Mouse (Mus musculus): Measurements from ENCODE around the gene Dtl. TPM values are rescaled to one million over a fixed set of nuclear protein-coding genes. Genes with fewer than 3 reads are reported as not detected.

Gene Dtl
- total RNA-seq, 2 experiments from 2014 or later = 8.2 to 9.1 TPM

DNA sequence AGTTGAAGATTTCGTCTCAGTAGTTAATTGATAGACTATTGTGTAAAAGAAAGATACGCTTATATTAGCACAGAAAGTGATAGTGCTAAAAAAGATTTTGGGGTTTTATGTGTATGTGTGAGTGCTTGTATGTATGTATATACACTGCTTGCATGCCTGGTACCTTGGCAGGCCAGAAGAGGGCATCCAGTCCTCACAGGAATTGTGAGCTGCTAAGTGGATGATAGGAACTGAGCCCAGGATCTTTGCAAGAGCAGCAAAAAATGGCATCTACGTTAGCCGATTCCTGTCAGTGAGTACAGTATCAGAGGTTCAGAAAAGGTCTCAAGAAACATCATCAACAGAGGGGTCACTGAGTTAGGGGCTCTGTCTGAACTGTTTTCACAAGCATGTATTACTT is 9.1 kb upstream of the Dtl start:
- no peak for DNase-seq (ENCODE audit: low spot score in 2 of 2)
- intact Hi-C loops (cut with DNase I) = no loop called here

DNA sequence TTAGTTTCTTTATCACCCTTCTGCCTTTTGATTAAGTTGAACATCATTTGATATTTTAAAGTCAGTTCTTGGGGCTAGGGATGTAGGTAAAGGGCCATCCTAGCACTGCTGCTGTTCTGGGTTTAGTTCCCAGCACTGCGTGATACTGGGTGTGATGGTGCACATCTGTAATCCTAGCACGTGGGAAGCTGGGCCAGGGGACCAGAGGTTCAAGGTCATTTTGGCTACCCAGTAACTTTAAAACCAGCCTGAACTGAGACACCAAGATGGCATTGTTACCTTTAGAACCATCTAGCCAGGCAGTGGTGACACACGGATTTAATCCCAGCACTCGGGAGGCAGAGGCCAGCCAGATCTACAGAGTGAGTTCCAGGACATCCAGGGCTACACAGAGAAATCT is 8.5 kb upstream of the Dtl start:
- intact Hi-C loops (cut with DNase I) = no loop called here
- no peak for DNase-seq (ENCODE audit: low spot score in 2 of 2)

DNA sequence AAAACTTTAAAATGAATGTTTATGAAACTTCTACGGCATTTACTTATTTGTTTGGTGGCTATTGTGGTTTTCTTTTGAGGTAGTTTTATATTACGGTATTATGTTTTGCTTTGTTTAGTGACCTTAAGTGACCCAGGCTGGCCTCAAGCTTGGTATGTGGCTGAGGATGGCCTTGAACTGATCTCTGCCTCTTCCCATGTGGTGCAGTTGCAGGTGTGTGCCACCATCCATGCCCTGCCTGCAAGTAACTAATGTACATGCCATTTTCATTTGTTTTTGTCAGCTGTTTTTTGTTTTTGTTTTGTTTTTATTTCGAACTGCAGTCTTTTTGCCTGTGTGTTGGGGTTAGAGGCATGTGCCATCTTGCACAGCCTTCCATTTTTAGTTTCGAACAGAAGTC is 6.3 kb upstream of the Dtl start:
- intact Hi-C loops (cut with DNase I) = no loop called here
- no peak for DNase-seq (ENCODE audit: low spot score in 2 of 2)

DNA sequence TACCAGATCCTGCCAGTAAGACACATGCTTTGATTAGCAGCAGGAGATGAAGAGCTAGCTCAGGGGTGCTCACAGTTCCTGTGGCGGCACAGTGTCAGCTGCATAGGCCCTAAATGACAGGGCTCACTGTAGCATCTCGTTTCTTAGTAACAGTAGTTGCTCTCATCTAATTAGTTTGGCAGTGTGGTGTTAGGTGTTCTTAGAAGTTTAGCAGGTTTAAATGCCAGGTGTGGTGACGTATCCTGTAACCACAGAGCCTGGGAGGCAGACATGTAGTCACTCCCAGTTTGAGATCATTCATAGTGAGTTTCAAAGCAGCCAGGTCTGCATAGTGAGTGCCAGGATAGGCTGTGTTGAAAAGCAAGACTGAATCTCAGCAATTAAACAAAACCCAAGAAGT is 4.2 kb upstream of the Dtl start:
- no peak for DNase-seq (ENCODE audit: low spot score in 2 of 2)
- intact Hi-C loops (cut with DNase I) = loop anchor here (5.0 kb wide), 1 partner anchor 138 kb away; the partner anchor contains the start of gene Lpgat1

- intact Hi-C loops (cut with DNase I) = loop anchor here (5.0 kb wide), 1 partner anchor 142 kb away; the partner anchor contains the start of gene Lpgat1
- no peak for DNase-seq (ENCODE audit: low spot score in 2 of 2)
Measured at GRCm38 (mm10) chr1:191574871-191575457, 380 bp downstream of the Dtl start.

DNA sequence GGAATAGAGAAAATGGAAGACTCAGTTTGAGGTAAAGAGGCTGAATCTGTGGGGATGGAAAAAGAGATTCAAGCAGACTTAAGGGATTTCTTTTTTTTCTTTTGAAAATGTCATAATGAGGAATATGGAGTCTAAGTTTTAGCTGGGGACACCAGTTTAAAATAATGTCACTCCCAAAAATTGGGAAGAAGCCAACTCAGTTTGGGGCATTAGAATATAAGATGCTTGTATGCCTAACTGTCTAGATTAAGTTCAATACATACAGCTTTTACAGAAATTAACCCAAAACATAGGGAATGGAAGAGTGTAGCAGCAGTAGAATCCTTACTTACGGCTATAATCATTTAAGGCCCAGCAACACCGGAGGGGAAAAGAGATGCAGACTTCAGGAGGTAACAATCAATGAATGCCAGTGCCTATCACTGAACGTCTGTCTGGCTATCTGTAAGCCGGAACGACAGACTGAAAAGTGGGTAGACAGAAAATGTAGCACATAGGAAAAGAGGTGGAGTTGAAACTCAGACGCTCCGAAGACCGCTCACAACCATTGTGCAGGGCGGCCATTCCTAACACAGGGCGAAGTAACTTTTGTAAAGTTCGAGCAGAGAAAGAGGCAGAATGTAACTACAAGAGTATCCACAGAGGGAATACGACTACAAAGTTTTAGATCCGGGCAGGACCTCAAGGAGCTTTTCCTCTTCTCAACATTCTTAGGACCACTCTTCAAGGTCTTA is 1.3 kb downstream of the Dtl start:
- no peak for DNase-seq (ENCODE audit: low spot score in 2 of 2)
- intact Hi-C loops (cut with DNase I) = no loop called here

- no peak for DNase-seq (ENCODE audit: low spot score in 2 of 2)
- intact Hi-C loops (cut with DNase I) = loop anchor here (2.0 kb wide), 1 partner anchor 258 kb away; no protein-coding TSS in a partner anchor
Measured at GRCm38 (mm10) chr1:191570415-191570814, 4.9 kb downstream of the Dtl start.

GRCm38 (mm10) chr1:191569625-191570024 is 5.7 kb downstream of the Dtl start:
- intact Hi-C loops (cut with DNase I) = loop anchor here (2.0 to 10.0 kb wide), 2 partner anchors 205 to 257 kb away; no protein-coding TSS in a partner anchor
- DNase-seq (ENCODE audit: low spot score in 2 of 2) = no peak

GRCm38 (mm10) chr1:191567859-191568258 is 7.5 kb downstream of the Dtl start:
- peak in 1 of 2 experiments; percentile 29 for DNase-seq (ENCODE audit: low spot score in 2 of 2)
- intact Hi-C loops (cut with DNase I) = loop anchor here (10.0 kb wide), 1 partner anchor 203 kb away; no protein-coding TSS in a partner anchor

DNA sequence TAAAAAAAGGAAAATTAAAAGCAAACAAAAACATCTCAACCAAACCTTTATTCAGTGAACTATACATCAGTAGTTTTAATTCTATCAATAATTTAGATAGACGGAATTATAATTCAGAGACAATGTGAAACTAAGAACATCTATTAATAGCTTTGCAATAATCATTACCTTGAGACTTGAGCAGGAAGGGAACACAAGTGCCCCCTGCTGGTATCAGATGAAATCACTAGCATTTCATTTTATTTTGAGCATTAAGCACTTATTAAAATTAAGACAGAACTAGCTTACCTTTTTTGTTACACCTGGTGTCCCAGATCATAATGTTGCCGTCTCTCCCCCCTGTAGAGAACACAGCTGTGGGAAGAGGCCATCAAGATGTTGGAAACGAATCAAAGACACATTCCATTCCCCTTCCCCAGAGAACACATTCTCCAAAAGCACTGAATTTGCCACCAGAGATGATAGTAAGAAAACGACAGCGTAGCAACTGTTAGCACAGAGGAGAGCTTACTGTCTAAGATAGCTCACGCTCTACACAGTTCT is 12.4 kb downstream of the Dtl start:
- peak; percentile 30 to 45 for DNase-seq (ENCODE audit: low spot score in 2 of 2)

GRCm38 (mm10) chr1:191559779-191560178 is 15.6 kb downstream of the Dtl start:
- intact Hi-C loops (cut with DNase I) = loop anchor here (5.0 to 10.0 kb wide), 2 partner anchors 87 to 195 kb away; no protein-coding TSS in a partner anchor
- peak in 1 of 2 experiments; percentile 59 for DNase-seq (ENCODE audit: low spot score in 2 of 2)

More for the DNA sequence above, 12.4 kb downstream of the Dtl start:
- intact Hi-C loops (cut with DNase I) = loop anchor here (2.0 to 10.0 kb wide), 4 partner anchors 91 to 250 kb away; no protein-coding TSS in a partner anchor

GRCm38 (mm10) chr1:191557109-191557508 is 18.2 kb downstream of the Dtl start:
- no peak for DNase-seq (ENCODE audit: low spot score in 2 of 2)
- intact Hi-C loops (cut with DNase I) = no loop called here

DNA sequence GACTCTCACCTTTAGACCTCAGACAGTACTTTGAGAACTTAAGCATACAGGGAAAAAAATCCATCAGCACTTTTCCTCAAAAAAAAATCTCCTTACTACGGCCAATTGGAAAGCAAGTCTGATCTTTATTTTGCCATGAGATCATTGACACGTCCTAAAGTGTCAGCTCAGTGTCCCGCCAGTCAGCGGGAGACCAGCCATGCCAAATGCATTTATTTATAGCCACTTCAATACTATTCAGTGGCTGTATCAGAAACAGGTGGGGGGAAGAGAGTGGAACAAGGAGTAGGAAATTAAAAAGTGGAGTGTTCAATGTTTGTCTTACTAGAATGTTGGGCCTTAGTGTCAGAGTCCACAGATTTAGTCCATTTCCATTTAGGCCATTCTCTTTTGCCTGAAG is 24.6 kb downstream of the Dtl start:
- DNase-seq (ENCODE audit: low spot score in 2 of 2) = no peak
- intact Hi-C loops (cut with DNase I) = no loop called here

DNA sequence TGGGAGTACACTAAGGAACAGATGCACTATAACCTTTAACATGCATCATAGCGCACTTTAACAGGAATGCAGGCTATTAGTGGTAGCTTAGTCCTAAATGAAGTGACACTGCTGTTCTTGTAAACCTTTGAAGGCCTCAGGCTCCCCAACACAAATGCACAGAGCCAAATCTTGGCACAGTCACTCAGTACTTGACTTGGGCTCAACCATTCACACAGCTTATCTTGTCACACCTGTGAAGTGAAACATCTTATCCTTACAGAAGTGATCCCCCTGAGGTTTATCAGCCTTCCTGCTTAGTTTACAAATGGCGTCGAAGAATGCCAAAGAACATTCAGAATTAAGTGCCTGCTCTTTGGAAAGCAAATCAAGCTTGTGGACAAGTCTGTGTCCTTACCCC is 31.6 kb downstream of the Dtl start:
- intact Hi-C loops (cut with DNase I) = no loop called here
- DNase-seq (ENCODE audit: low spot score in 2 of 2) = no peak

DNA sequence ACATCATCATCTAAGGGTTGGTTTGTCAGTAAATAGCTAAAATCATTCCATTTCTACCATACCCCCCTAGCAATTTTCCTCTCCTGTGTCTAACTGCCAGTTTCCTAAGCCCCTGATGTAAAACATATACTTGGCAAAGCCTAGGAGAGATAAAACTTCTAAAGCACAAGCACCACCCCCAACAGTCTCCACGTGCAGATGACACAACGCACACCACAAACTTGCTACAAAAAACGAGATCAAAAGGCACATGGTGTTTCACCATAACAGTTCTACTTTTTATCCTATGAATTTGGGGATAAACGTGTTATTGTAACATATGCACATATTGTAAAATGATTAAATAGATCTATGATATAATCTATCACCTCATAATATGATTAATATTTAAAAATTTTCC is 33.7 kb downstream of the Dtl start:
- peak in 1 of 2 experiments; percentile 32 for DNase-seq (ENCODE audit: low spot score in 2 of 2)

DNA sequence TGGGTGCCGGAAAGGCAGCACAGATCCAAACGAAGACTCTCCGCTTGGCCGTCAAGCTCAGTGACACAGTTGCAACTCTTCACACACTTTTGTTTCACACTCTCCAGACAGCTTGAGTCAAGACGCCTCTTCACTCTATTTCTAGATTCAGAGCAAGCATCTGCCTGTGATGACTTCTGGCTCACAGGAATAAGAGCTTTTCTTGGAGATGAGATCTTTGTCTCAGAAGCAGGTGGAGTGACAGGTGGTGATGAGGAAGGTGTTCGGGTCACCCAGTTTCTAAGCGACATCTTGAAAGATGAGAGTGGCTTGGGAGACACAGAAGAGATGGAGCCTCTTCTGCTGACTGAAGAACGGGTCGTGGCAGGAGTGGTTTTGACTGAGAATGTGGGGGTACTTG is 34.3 kb downstream of the Dtl start:
- peak; percentile 60 to 94 for DNase-seq (ENCODE audit: low spot score in 2 of 2)
- intact Hi-C loops (cut with DNase I) = loop anchor here (1.0 kb wide), 1 partner anchor 71 kb away; no protein-coding TSS in a partner anchor

More for the DNA sequence above, 33.7 kb downstream of the Dtl start:
- intact Hi-C loops (cut with DNase I) = loop anchor here (1.0 kb wide), 1 partner anchor 71 kb away; no protein-coding TSS in a partner anchor

GRCm38 (mm10) chr1:191540300-191540699 is 35.0 kb downstream of the Dtl start:
- intact Hi-C loops (cut with DNase I) = no loop called here

DNA sequence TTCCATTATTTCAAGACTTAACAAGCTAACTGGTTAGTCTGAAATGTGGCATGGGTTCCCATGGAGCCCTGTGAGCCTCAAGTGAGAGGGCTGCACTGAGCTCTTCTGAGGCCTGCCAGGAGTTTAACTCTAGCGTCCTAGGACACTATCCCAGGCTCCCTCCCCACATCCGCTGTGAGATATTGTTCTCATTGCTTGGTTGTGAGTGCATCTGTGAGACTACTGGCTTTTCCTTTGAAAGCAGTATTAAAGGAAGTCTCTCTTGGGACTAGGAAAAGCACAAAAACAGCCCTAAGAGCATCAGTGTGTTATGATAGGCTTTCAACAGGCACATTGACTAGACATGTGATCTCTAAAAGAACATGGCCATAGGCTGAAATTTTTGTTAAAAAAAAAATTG is 40.4 kb downstream of the Dtl start:
- DNase-seq (ENCODE audit: low spot score in 2 of 2) = no peak
- intact Hi-C loops (cut with DNase I) = no loop called here

More at GRCm38 (mm10) chr1:191540300-191540699, 35.0 kb downstream of the Dtl start:
- DNase-seq (ENCODE audit: low spot score in 2 of 2) = no peak

- no peak for DNase-seq (ENCODE audit: low spot score in 2 of 2)
- intact Hi-C loops (cut with DNase I) = no loop called here
Measured at GRCm38 (mm10) chr1:191531023-191531422, 44.3 kb downstream of the Dtl start.

- intact Hi-C loops (cut with DNase I) = no loop called here
- DNase-seq (ENCODE audit: low spot score in 2 of 2) = no peak
Measured at GRCm38 (mm10) chr1:191529406-191529805, 45.9 kb downstream of the Dtl start.

All from left cerebral cortex, postnatal 25 days (tissue).